Mouse (Mus musculus): Measurements from ENCODE around the gene Ttc7.

DNA sequence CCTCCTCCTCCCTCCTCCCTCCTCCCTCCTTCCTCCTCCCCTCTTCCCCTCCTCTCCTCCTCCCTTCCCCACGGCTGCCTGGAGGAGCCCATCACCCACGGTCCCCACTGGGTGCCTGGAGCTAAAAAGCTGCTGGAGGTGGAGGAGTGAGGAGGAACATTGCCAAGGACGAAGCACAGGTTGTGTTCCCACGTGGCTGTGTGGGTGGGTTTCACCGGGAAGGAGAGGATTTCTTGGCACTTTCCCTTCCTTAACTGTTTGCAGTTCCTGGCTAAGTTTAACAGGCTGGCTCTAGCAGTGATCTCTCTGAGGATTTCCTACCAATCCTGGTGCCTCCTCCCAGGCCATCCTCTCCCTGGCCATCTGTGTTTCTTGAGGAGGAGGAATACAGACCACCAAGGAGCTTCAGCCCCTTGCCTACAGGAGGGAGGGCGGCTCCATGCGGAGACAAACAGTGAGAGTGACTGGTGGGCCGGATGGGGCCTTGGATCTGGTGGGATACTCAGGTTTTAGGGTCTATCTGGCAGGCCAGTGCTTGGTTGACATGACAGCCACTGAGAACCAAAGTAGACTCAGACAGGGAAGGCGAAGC is 45.6 kb downstream of the Ttc7 start:
- TF ChIP-seq CTCF (IDR thresholded peaks at IDR 0.05; ENCODE audit: borderline replicate concordance, extremely low read depth, insufficient read depth, insufficient read length) (no peak), POLR2A (IDR thresholded peaks at IDR 0.05; ENCODE audit: borderline replicate concordance, extremely low read depth, insufficient read depth, insufficient read length, poor library complexity, severe bottlenecking) (no peak)

Measured in brain, embryonic 14.5 days (tissue).